Mouse (Mus musculus) stomach, postnatal 0 days (tissue): ENCODE data around the gene Padi4. TPM values are rescaled to one million over a fixed set of nuclear protein-coding genes. Genes with fewer than 3 reads are reported as not detected.

ENCODE experiments used
- ATAC-seq: fragments of 200-750 bp; cut with Nextera tagmentation; 2 replicates; pipeline ENCODE4 v1.8.0; 2017; ENCODE audit not compliant: low FRiP score, low TSS enrichment
- DNase-seq: peaks from one replicate; pipeline ENCODE4 v3.0.0-alpha.2; 2016; ENCODE audit warnings: low spot score
- H3K27ac ChIP-seq: fragments of 300-500 bp; sonication (generic); replicated peaks from 2 replicates; pipeline ENCODE4 v1.5.1; 2014; ENCODE audit warnings: mild to moderate bottlenecking, control low read depth
- H3K27me3 ChIP-seq: fragments of 300-500 bp; sonication (generic); 2 replicates; pipeline ENCODE4 v1.6.1; 2014; ENCODE audit warnings: low read length; ENCODE audit not compliant: control insufficient read depth, insufficient read depth
- H3K36me3 ChIP-seq: fragments of 300-500 bp; sonication (generic); 2 replicates; pipeline ENCODE4 v1.6.1; 2014; ENCODE audit warnings: low read length, mixed read lengths; ENCODE audit not compliant: control insufficient read depth, insufficient read depth
- H3K4me1 ChIP-seq: fragments of 300-500 bp; sonication (generic); replicated peaks from 2 replicates; pipeline ENCODE4 v1.6.1; 2014; ENCODE audit warnings: antibody characterized with exemption; ENCODE audit not compliant: control insufficient read depth, insufficient read depth
- H3K4me2 ChIP-seq: fragments of 300-500 bp; sonication (generic); replicated peaks from 2 replicates; pipeline ENCODE4 v1.6.1; 2014; ENCODE audit warnings: low read depth, mild to moderate bottlenecking, control low read depth, moderate library complexity
- H3K4me3 ChIP-seq: fragments of 300-500 bp; sonication (generic); 2 replicates; pipeline ENCODE4 v1.5.1; 2014; ENCODE audit warnings: low read depth, low read length, control low read depth
- H3K9ac ChIP-seq: fragments of 300-500 bp; sonication (generic); 2 replicates; pipeline ENCODE4 v1.6.1; 2014; ENCODE audit warnings: mild to moderate bottlenecking, low read length, control low read depth, mixed read lengths
- H3K9me3 ChIP-seq: fragments of 300-500 bp; sonication (generic); 2 replicates; pipeline ENCODE4 v1.6.1; 2016; ENCODE audit warnings: low read length; ENCODE audit not compliant: control insufficient read depth
- CTCF ChIP-seq: IDR thresholded peaks from 2 replicates; pipeline ENCODE4 v1.5.1; 2016; ENCODE audit warnings: antibody characterized with exemption, low read depth, mild to moderate bottlenecking, moderate library complexity
- EP300 ChIP-seq: optimal IDR thresholded peaks from 2 replicates; pipeline ENCODE3; 2016; ENCODE audit warnings: antibody characterized with exemption
- WGBS: fragments of 180-500 bp; shearing (Covaris S2); extraction: QIAGEN DNeasy Blood & Tissue Kit; methylation state at CpG from one replicate; pipeline ENCODE4 v1.1.7; 2014; 5-methylcytosine and 5-hydroxymethylcytosine counted together
- polyA plus RNA-seq: library from polyadenylated mRNA; unstranded; fragments of >200 nt; fragmentation: Nextera tagmentation; extraction: Ambion mirVana; gene quantifications from 2 replicates; pipeline ENCODE4 v1.2.1, GENCODE M21; 2015

Gene Padi4
- polyA plus RNA-seq, 1 experiment from 2014 or later, result 0.23 TPM

DNA sequence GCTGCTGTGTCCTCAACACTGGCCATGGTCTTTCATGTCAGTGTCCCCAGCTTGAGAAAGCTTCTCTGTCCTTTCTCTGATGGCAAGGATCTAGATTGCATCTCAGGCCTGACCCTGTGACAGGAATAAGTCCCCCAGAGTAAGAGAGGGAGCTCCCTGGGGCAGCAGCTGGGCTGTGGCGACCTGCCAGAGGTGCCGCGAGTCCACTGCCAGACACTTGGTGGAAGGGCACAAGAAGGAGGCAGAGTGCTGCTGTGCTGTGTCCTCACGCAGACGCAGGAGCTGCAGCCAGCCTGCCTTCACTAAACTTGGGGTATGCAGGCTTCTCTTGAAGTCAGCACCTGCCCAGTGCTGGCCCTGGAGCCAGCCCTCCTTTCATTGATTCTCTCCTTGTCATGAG lies 62.7 kb downstream of the Padi4 start:
- ATAC-seq, result no peak
- H3K27ac ChIP-seq, result no peak overlapping the region
- no peak overlapping the region for H3K9ac ChIP-seq
- H3K36me3 ChIP-seq, result peaks cover 35% of the 10 kb centered on the region
- H3K4me1 ChIP-seq, result 0 out of 2 replicates have a peak, but pooled peaks cover 2% of the 10 kb centered on the region
- no peak overlapping the region for H3K4me3 ChIP-seq
- no peak overlapping the region for H3K4me2 ChIP-seq
- H3K27me3 ChIP-seq, result no peaks in the 10 kb centered on the region
- no peaks in the 10 kb centered on the region for H3K9me3 ChIP-seq
- 85% methylated on average over 5 of the region's 5 CpGs for WGBS
- TF ChIP-seq EP300 (no peak), CTCF (no peak)
- no peak for DNase-seq

DNA sequence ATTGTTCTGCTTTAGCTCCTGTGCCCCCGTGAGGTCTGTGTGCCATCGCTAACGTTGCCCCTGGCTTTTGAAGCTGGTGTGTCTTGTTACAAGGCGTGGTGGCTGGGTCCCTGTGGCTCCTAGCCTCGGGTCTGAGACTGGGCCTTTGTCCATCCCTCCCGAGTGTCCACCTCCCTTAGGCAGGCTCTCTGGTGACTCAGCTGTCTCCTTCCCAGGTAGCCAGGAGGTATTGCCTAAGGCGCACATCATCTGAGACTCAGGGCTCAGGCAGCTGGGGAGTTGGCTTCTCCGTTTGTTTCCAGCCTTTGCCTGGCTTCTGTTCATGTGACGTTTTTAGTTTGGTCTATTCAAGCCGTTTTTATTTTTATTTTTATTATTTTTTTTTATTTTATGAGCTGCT lies 63.3 kb downstream of the Padi4 start:
- H3K27me3 ChIP-seq, result no peaks in the 10 kb centered on the region
- 73% methylated on average over 10 of the region's 10 CpGs for WGBS
- H3K4me1 ChIP-seq, result peaks cover 2% of the 10 kb centered on the region; the same call in 1 of the 2 replicates
- TF ChIP-seq CTCF (no peak), EP300 (no peak)
- H3K27ac ChIP-seq, result no peak overlapping the region
- H3K9ac ChIP-seq, result no peak overlapping the region
- DNase-seq (no peak), ATAC-seq (no peak)
- peaks cover 30% of the 10 kb centered on the region for H3K36me3 ChIP-seq
- H3K4me2 ChIP-seq, result no peak overlapping the region
- no peak overlapping the region for H3K4me3 ChIP-seq
- H3K9me3 ChIP-seq, result no peaks in the 10 kb centered on the region

DNA sequence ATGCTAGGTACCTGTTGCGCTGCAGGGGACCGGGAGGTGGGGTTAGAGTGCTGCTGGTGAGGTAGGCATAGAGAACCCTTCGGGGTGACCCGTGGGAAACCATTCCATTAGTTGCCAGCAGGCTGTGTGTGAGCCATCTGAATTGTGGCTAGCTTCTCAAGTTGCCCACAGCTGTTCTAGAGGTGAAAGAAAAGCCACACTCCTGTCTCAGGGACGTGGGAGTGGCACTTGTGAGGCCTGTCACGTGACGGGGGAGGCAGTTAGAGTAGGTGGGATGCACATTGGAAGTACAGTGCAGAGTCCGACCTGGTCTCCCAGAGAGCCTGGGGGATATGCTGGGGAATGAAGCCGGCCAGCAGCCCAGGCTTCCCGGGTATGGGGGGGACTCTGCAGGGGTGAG lies 64.4 kb downstream of the Padi4 start:
- WGBS, result 82% methylated on average over 10 of the region's 10 CpGs
- no peak overlapping the region for H3K9ac ChIP-seq
- ATAC-seq (no peak), DNase-seq (no peak)
- H3K27me3 ChIP-seq, result no peaks in the 10 kb centered on the region
- no peaks in the 10 kb centered on the region for H3K9me3 ChIP-seq
- no peak for TF ChIP-seq EP300
- no peak overlapping the region for H3K27ac ChIP-seq
- H3K4me2 ChIP-seq, result no peak overlapping the region
- no peak overlapping the region for H3K4me3 ChIP-seq
- peaks cover 24% of the 10 kb centered on the region for H3K36me3 ChIP-seq
- peaks cover 4% of the 10 kb centered on the region; the same call in 1 of the 2 replicates for H3K4me1 ChIP-seq

DNA sequence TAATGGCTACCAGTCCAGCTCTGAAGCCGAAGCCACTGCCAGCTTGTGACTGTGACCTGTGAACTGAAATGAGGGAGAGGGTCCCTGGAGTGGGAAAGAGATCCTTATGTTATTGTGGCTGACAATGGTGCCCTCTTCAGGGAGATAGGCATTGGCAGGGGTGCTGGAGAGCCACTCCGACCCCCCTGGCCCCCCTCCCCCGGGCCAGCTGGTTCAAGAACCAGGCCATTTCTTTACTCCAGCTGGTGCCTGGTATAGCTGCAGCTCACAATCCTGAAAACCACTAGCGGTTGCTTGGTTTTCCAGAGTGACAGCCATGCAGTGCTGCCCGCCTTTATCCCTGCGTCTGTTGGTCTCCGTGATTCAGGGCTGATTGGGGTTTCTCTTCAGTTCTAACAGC lies 64.9 kb downstream of the Padi4 start:
- H3K4me3 ChIP-seq, result no peak overlapping the region
- H3K4me1 ChIP-seq, result peaks cover 4% of the 10 kb centered on the region; the same call in 1 of the 2 replicates
- no peak for DNase-seq
- H3K36me3 ChIP-seq, result peaks cover 19% of the 10 kb centered on the region
- no peak overlapping the region for H3K9ac ChIP-seq
- H3K27me3 ChIP-seq, result no peaks in the 10 kb centered on the region
- no peak overlapping the region for H3K4me2 ChIP-seq
- no peak overlapping the region for H3K27ac ChIP-seq
- no peak for TF ChIP-seq EP300
- no peak for TF ChIP-seq CTCF
- no peak for ATAC-seq
- H3K9me3 ChIP-seq, result no peaks in the 10 kb centered on the region
- 82% methylated on average over 7 of the region's 7 CpGs for WGBS

DNA sequence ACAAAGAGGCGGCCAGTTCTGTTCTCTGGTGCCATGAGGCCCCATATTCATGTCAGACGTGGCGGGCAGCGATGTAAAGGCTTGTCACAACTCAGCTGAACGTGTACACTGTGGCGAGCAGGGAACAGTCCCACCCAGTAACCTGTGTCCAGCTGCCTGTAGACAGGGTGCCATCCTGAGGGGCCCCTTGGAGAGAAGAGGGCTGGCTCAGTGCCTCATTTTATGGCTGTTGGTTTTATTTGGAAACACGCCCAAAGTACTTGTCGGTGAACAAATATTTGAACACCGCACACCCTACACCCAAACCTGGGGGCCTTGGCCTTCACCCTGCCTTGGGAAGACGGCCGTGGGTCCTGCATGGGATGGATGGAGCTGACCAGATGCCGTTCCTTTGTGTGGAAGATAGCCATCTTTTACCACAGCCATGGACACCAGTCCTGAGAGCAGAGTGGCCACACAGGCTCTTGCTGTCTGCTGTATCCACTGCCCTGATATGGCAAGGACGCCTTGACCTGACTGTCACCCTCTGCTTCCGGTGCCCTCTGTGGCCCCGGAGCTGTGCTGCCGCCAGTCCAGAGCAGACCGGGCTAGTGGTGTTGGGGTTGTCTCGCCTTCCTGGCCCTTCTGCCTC lies 65.6 kb downstream of the Padi4 start:
- peak; percentile 51 for ATAC-seq
- peaks cover 19% of the 10 kb centered on the region for H3K36me3 ChIP-seq
- no peak overlapping the region for H3K4me2 ChIP-seq
- 0 out of 2 replicates have a peak overlapping the region, but pooled peaks have one; percentile 4 for H3K27ac ChIP-seq
- TF ChIP-seq EP300, result no peak
- TF ChIP-seq CTCF, result no peak
- H3K4me1 ChIP-seq, result peaks cover 4% of the 10 kb centered on the region; the same call in 1 of the 2 replicates
- H3K4me3 ChIP-seq, result no peak overlapping the region
- no peaks in the 10 kb centered on the region for H3K9me3 ChIP-seq
- H3K27me3 ChIP-seq, result no peaks in the 10 kb centered on the region
- 50% methylated on average over 18 of the region's 18 CpGs for WGBS
- peak; percentile 54 for DNase-seq
- H3K9ac ChIP-seq, result 0 out of 2 replicates have a peak overlapping the region, but pooled peaks have one; percentile 2

DNA sequence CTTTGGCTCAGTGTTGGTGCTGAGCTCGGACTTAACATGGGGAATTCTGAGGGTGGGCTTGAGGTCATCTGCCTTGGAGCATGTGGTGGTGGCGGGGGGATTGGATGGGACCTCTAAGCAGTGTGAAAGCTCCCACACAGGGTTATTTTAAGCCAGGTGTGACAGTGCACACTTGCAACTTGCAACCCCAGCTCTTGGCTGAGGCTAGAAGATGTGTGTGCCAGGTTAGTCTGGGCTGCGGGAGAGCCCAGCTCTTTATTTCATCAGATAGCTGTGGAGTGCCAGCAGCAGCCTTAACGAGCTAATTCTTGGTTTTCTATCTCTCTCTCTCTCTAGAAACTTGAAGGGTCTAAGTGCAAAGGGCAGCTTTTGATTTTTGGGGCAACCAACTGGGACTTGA lies 66.4 kb downstream of the Padi4 start:
- no peak overlapping the region for H3K4me3 ChIP-seq
- no peak for ATAC-seq
- peaks cover 4% of the 10 kb centered on the region; the same call in 1 of the 2 replicates for H3K4me1 ChIP-seq
- no peaks in the 10 kb centered on the region for H3K9me3 ChIP-seq
- peaks cover 12% of the 10 kb centered on the region for H3K36me3 ChIP-seq
- no peak for DNase-seq
- H3K27ac ChIP-seq, result no peak overlapping the region
- no peaks in the 10 kb centered on the region for H3K27me3 ChIP-seq
- no peak overlapping the region for H3K4me2 ChIP-seq
- WGBS, result 67% methylated on average over 4 of the region's 4 CpGs
- TF ChIP-seq CTCF (no peak), EP300 (no peak)
- no peak overlapping the region for H3K9ac ChIP-seq
